Mouse (Mus musculus) kidney, adult 18-20 months (tissue): ENCODE measurements around the gene Gm10073.
"Not testable (repeated sequence)": the region's sequence is repeated elsewhere in the genome, so short reads cannot be mapped to it uniquely, and the experiment has no call there.

Experiments used
- DNase-seq: peaks from one replicate; pipeline ENCODE4 v3.0.0; 2021

Gm10073 gene

GRCm38 (mm10) chr8:106597067-106597466 lies 23.8 kb upstream of the Gm10073 start:
- no peak for DNase-seq

GRCm38 (mm10) chr8:106595623-106596022 lies 22.4 kb upstream of the Gm10073 start:
- DNase-seq = not testable (repeated sequence)

- DNase-seq = no peak
Observed at GRCm38 (mm10) chr8:106592458-106592857, 19.2 kb upstream of the Gm10073 start.

- DNase-seq = no peak
Observed at GRCm38 (mm10) chr8:106588443-106589431, 15.5 kb upstream of the Gm10073 start.

- no peak for DNase-seq
Observed at GRCm38 (mm10) chr8:106586896-106587295, 13.6 kb upstream of the Gm10073 start.

GRCm38 (mm10) chr8:106585671-106586037 lies 12.4 kb upstream of the Gm10073 start:
- no peak for DNase-seq

GRCm38 (mm10) chr8:106584942-106585670 lies 11.8 kb upstream of the Gm10073 start:
- peak; percentile 44 for DNase-seq

- no peak for DNase-seq
Observed at GRCm38 (mm10) chr8:106581344-106582088, 8.3 kb upstream of the Gm10073 start.

GRCm38 (mm10) chr8:106579510-106579909 lies 6.2 kb upstream of the Gm10073 start:
- no peak for DNase-seq

GRCm38 (mm10) chr8:106576849-106577555 lies 3.7 kb upstream of the Gm10073 start:
- DNase-seq = no peak

- no peak for DNase-seq
Observed at GRCm38 (mm10) chr8:106574283-106574682, 1.0 kb upstream of the Gm10073 start.

- not testable (repeated sequence) for DNase-seq
Observed at GRCm38 (mm10) chr8:106572175-106572574, 1.1 kb downstream of the Gm10073 start.

- DNase-seq = peak; percentile 52
Observed at GRCm38 (mm10) chr8:106571551-106572172, 1.6 kb downstream of the Gm10073 start.

GRCm38 (mm10) chr8:106570386-106570785 lies 2.9 kb downstream of the Gm10073 start:
- DNase-seq = peak; percentile 64

- DNase-seq = no peak
Observed at GRCm38 (mm10) chr8:106569006-106569405, 4.3 kb downstream of the Gm10073 start.

GRCm38 (mm10) chr8:106563691-106564182 lies 9.5 kb downstream of the Gm10073 start:
- DNase-seq = peak; percentile 48

- peak; percentile 81 for DNase-seq
Observed at GRCm38 (mm10) chr8:106561097-106561865, 12.0 kb downstream of the Gm10073 start.

- no peak for DNase-seq
Observed at GRCm38 (mm10) chr8:106559844-106560243, 13.4 kb downstream of the Gm10073 start.

- no peak for DNase-seq
Observed at GRCm38 (mm10) chr8:106556068-106556645, 17.1 kb downstream of the Gm10073 start.

- no peak for DNase-seq
Observed at GRCm38 (mm10) chr8:106554011-106554410, 19.2 kb downstream of the Gm10073 start.
